Mouse (Mus musculus) CH12.LX (cell line): Measurements from ENCODE around the gene Slc25a16. TPM values are rescaled to one million over a fixed set of nuclear protein-coding genes. Genes with fewer than 3 reads are reported as not detected.

Experiments
- DNase-seq: peaks from one replicate; pipeline ENCODE4 v3.0.0-alpha.2; 2013; ENCODE audit errors: extremely low read depth
- H3K27ac ChIP-seq: 2 replicates; pipeline ENCODE4 v1.5.1; 2012; ENCODE audit warnings: low read depth, mild to moderate bottlenecking, control low read depth, moderate library complexity; ENCODE audit not compliant: insufficient read depth
- H3K27me3 ChIP-seq: replicated peaks from 2 replicates; pipeline ENCODE3; 2012; ENCODE audit warnings: inconsistent platforms
- H3K36me3 ChIP-seq, 2 experiments: replicated peaks in 1 of 2; 2 replicates each; pipeline versions ENCODE3 to v1.6.1; 2012; ENCODE audit warnings: inconsistent platforms in 1 of 2, low read length in 1 of 2, mild to moderate bottlenecking in 1 of 2, mixed read lengths in 1 of 2, moderate library complexity in 1 of 2; ENCODE audit not compliant: control insufficient read depth in 1 of 2, insufficient read depth in 1 of 2
- H3K4me1 ChIP-seq, 2 experiments: 2 replicates each; pipeline ENCODE4 v1.6.1; 2012; ENCODE audit warnings: inconsistent platforms in 1 of 2, moderate library complexity in 1 of 2; ENCODE audit not compliant: insufficient read depth in 2 of 2, control insufficient read depth in 1 of 2
- H3K4me2 ChIP-seq: 2 replicates; pipeline ENCODE4 v1.6.1; 2012; ENCODE audit warnings: low read depth, mild to moderate bottlenecking, control low read depth; ENCODE audit not compliant: poor library complexity, insufficient read depth, severe bottlenecking
- H3K4me3 ChIP-seq, 3 experiments: fragments of 150-350 bp in 1 of 3; sonication (generic) in 1 of 3; replicated peaks in 1 of 3; 2 replicates each; pipeline versions ENCODE3 to v1.5.1; 2011 to 2012; ENCODE audit warnings: low read depth in 2 of 3, low read length in 2 of 3, mild to moderate bottlenecking in 2 of 3, moderate library complexity in 2 of 3, control low read depth in 1 of 3, improper control_type of control experiment in 1 of 3, inconsistent platforms in 1 of 3, mixed read lengths in 1 of 3; ENCODE audit not compliant: poor library complexity in 1 of 3
- H3K79me2 ChIP-seq: replicated peaks from 2 replicates; pipeline ENCODE4 v1.6.1; 2012; ENCODE audit warnings: mild to moderate bottlenecking, moderate library complexity; ENCODE audit not compliant: control insufficient read depth, poor library complexity, insufficient read depth, severe bottlenecking; ENCODE audit errors: extremely low read depth
- H3K9ac ChIP-seq: 2 replicates; pipeline ENCODE4 v1.6.1; 2012; ENCODE audit warnings: low read depth, mild to moderate bottlenecking, control low read depth, moderate library complexity; ENCODE audit not compliant: insufficient read depth
- H3K9me3 ChIP-seq: replicated peaks from 2 replicates; pipeline ENCODE3; 2012; ENCODE audit warnings: low read length, inconsistent platforms, mixed read lengths
- CHD1 ChIP-seq: IDR thresholded peaks from 2 replicates; pipeline ENCODE4 v1.6.1; 2012; ENCODE audit warnings: low read depth, low read length, improper control_type of control experiment, inconsistent platforms
- CHD2 ChIP-seq: IDR thresholded peaks from 2 replicates; pipeline ENCODE4 v1.6.1; 2011; ENCODE audit warnings: low read length, improper control_type of control experiment
- E2F4 ChIP-seq: IDR thresholded peaks from 2 replicates; pipeline ENCODE4 v1.6.1; 2011; ENCODE audit warnings: low read depth, low read length, improper control_type of control experiment; ENCODE audit not compliant: insufficient replicate concordance
- ELF1 ChIP-seq: IDR thresholded peaks from 2 replicates; pipeline ENCODE4 v1.6.1; 2014; ENCODE audit warnings: low read depth, mild to moderate bottlenecking, inconsistent platforms, low read length, improper control_type of control experiment
- EP300 ChIP-seq: IDR thresholded peaks from 2 replicates; pipeline ENCODE4 v1.6.1; 2011; ENCODE audit warnings: low read length, improper control_type of control experiment
- ETS1 ChIP-seq: conservative IDR thresholded peaks from 2 replicates; pipeline ENCODE4 v1.6.1; 2012; ENCODE audit warnings: low read depth, mild to moderate bottlenecking, inconsistent platforms, low read length, improper control_type of control experiment, moderate library complexity
- GABPA ChIP-seq: IDR thresholded peaks from 2 replicates; pipeline ENCODE4 v1.6.1; 2012; ENCODE audit warnings: low read depth, low read length, improper control_type of control experiment, inconsistent platforms; ENCODE audit not compliant: insufficient replicate concordance
- HCFC1 ChIP-seq: IDR thresholded peaks from 2 replicates; pipeline ENCODE4 v1.6.1; 2012; ENCODE audit warnings: low read depth, mild to moderate bottlenecking, inconsistent platforms, low read length, improper control_type of control experiment
- IRF4 ChIP-seq: IDR thresholded peaks from 2 replicates; pipeline ENCODE4 v1.6.1; 2014; ENCODE audit warnings: low read depth, mild to moderate bottlenecking, inconsistent platforms, low read length, improper control_type of control experiment
- JUND ChIP-seq: conservative IDR thresholded peaks from 2 replicates; pipeline ENCODE4 v1.6.1; 2011; ENCODE audit warnings: low read depth, low read length, improper control_type of control experiment
- KAT2A ChIP-seq: IDR thresholded peaks from 2 replicates; pipeline ENCODE4 v1.6.1; 2012; ENCODE audit warnings: low read length, improper control_type of control experiment, inconsistent platforms; ENCODE audit not compliant: insufficient replicate concordance
- MAX ChIP-seq: IDR thresholded peaks from 2 replicates; pipeline ENCODE4 v1.6.1; 2011; ENCODE audit warnings: low read length, improper control_type of control experiment
- MAZ ChIP-seq: IDR thresholded peaks from 2 replicates; pipeline ENCODE4 v1.6.1; 2012; ENCODE audit warnings: low read depth, mild to moderate bottlenecking, inconsistent platforms, low read length, improper control_type of control experiment, moderate library complexity
- MYC ChIP-seq: IDR thresholded peaks from 2 replicates; pipeline ENCODE4 v1.6.1; 2011; ENCODE audit warnings: low read depth, mild to moderate bottlenecking, improper control_type of control experiment, low read length
- POLR2A ChIP-seq: IDR thresholded peaks from 2 replicates; pipeline ENCODE4 v1.6.1; 2011; ENCODE audit warnings: low read depth, mild to moderate bottlenecking, improper control_type of control experiment, low read length
- RAD21 ChIP-seq: IDR thresholded peaks from 2 replicates; pipeline ENCODE4 v1.6.1; 2011; ENCODE audit warnings: low read depth, mild to moderate bottlenecking, low read length, improper control_type of control experiment, moderate library complexity
- RCOR1 ChIP-seq: conservative IDR thresholded peaks from 2 replicates; pipeline ENCODE4 v1.6.1; 2012; ENCODE audit warnings: low read depth, mild to moderate bottlenecking, inconsistent platforms, low read length, improper control_type of control experiment
- SIN3A ChIP-seq: IDR thresholded peaks from 2 replicates; pipeline ENCODE4 v1.6.1; 2012; ENCODE audit warnings: low read length, improper control_type of control experiment, inconsistent platforms
- SMC3 ChIP-seq: IDR thresholded peaks from 2 replicates; pipeline ENCODE4 v1.6.1; 2011; ENCODE audit warnings: low read depth, low read length, improper control_type of control experiment
- TBP ChIP-seq: conservative IDR thresholded peaks from 2 replicates; pipeline ENCODE4 v1.6.1; 2011; ENCODE audit warnings: low read depth, low read length, improper control_type of control experiment
- TCF12 ChIP-seq: IDR thresholded peaks from 2 replicates; pipeline ENCODE4 v1.6.1; 2014; ENCODE audit warnings: low read depth, mild to moderate bottlenecking, inconsistent platforms, low read length, improper control_type of control experiment
- ZMIZ1 ChIP-seq: IDR thresholded peaks from 2 replicates; pipeline ENCODE4 v1.6.1; 2012; ENCODE audit warnings: low read depth, mild to moderate bottlenecking, inconsistent platforms, low read length, improper control_type of control experiment
- dilution Hi-C: fragments of 300-500 bp; cut with MboI; formaldehyde crosslinking; loops from 2 replicates; pipeline ENCODE4 v1.14.3; 2020; ENCODE audit warnings: low sequenced_read_pairs; ENCODE audit not compliant: extremely low pct_unique_long_range_greater_than_20kb, extremely low pct_ligation_motif_present
- in situ Hi-C: fragments of 300-500 bp; cut with MboI; formaldehyde crosslinking; loops from 3 replicates; pipeline ENCODE4 v1.14.3; 2019; ENCODE audit warnings: low sequenced_read_pairs, low pct_ligation_motif_present, low pct_unique_long_range_greater_than_20kb, mixed read lengths
- polyA plus RNA-seq: library from polyadenylated mRNA; unstranded; fragments of >175 nt; gene quantifications from 2 replicates; pipeline ENCODE4 v1.2.1, GENCODE M21; 2012; ENCODE audit warnings: low read depth; ENCODE audit not compliant: insufficient read length
- total RNA-seq, 2 experiments: library from RNA; depleted of rRNA; stranded (reverse); fragments of 300-350 nt in 1 of 2; fragments of >200 nt in 1 of 2; gene quantifications; 2 replicates each; pipeline ENCODE4 v1.2.3; 2012 to 2014

The Slc25a16 gene
- total and polyA plus RNA-seq, 3 experiments, result 9.8 to 27.0 (median 12.1) TPM

GRCm38 (mm10) chr10:62948551-62948950, 28.1 kb downstream of the Slc25a16 start:
- Histone ChIP-seq H3K79me2 (peaks cover 11% of the 10 kb centered on the region), H3K9ac (no peak overlapping the region), H3K9me3 (no peaks in the 10 kb centered on the region), H3K27ac (no peak overlapping the region), H3K4me1 (peaks cover 5 to 34% of the 10 kb centered on the region in 2 experiments; a peak in 2 of 4 replicates), H3K36me3 (peaks cover 33 to 49% of the 10 kb centered on the region in 2 experiments)
- DNase-seq, result no peak
- in situ Hi-C loops, result no loop called here
- dilution Hi-C loops, result no loop called here
- no peak for TF ChIP-seq MYC
- no peak for TF ChIP-seq ETS1
- no peak for TF ChIP-seq CHD2
- TF ChIP-seq E2F4, result no peak
- no peak for TF ChIP-seq GABPA
- TF ChIP-seq MAZ, result no peak
- TF ChIP-seq CHD1, result no peak
- TF ChIP-seq TCF12, result no peak
- TF ChIP-seq IRF4, result no peak
- no peak for TF ChIP-seq SIN3A
- no peak for TF ChIP-seq HCFC1
- no peak for TF ChIP-seq MAX
- no peak for TF ChIP-seq EP300
- TF ChIP-seq RCOR1, result no peak
- no peak for TF ChIP-seq JUND
- no peak for TF ChIP-seq TBP
- TF ChIP-seq RAD21, result no peak
- TF ChIP-seq KAT2A, result no peak
- no peak for TF ChIP-seq POLR2A
- TF ChIP-seq SMC3, result no peak
- TF ChIP-seq, all 38 proteins: peak for 0
- Histone ChIP-seq H3K4me3 (no peak overlapping the region), H3K4me2 (no peak overlapping the region), H3K27me3 (no peaks in the 10 kb centered on the region)

GRCm38 (mm10) chr10:62963956-62964355, 43.5 kb downstream of the Slc25a16 start:
- no peaks in the 10 kb centered on the region for H3K79me2 ChIP-seq
- TF ChIP-seq ZMIZ1, result no peak
- TF ChIP-seq JUND, result no peak
- no peak for TF ChIP-seq ELF1
- TF ChIP-seq, all 38 proteins: peak for 0
- in situ Hi-C loops, result no loop called here
- Histone ChIP-seq H3K27ac (no peak overlapping the region), H3K4me1 (peaks cover 0 to 5% of the 10 kb centered on the region in 2 experiments; a peak in 2 of 4 replicates), H3K4me2 (no peak overlapping the region), H3K4me3 (no peak overlapping the region), H3K9ac (no peak overlapping the region), H3K36me3 (peaks cover 83 to 88% of the 10 kb centered on the region in 2 experiments), H3K27me3 (no peaks in the 10 kb centered on the region), H3K9me3 (no peaks in the 10 kb centered on the region)
- no peak for DNase-seq
- dilution Hi-C loops, result no loop called here
